Mouse (Mus musculus) midbrain, postnatal 0 days (tissue): Measurements from ENCODE around the gene Plxna1. TPM values are rescaled to one million over a fixed set of nuclear protein-coding genes. Genes with fewer than 3 reads are reported as not detected.

Experiments used
- ATAC-seq: fragments of 200-750 bp; cut with Nextera tagmentation; 2 replicates; pipeline ENCODE4 v1.8.0; 2017; ENCODE audit warnings: moderate number of reproducible peaks, mild to moderate bottlenecking, moderate TSS enrichment, moderate library complexity; ENCODE audit not compliant: low FRiP score
- DNase-seq: peaks from one replicate; pipeline ENCODE4 v3.0.0-alpha.2; 2015; ENCODE audit warnings: low spot score
- H3K27ac ChIP-seq: fragments of 300-500 bp; sonication (generic); 2 replicates; pipeline ENCODE4 v1.5.1; 2014; ENCODE audit warnings: low read depth, mild to moderate bottlenecking, low read length, mixed read lengths
- H3K27me3 ChIP-seq: fragments of 300-500 bp; sonication (generic); 2 replicates; pipeline ENCODE4 v1.6.1; 2014; ENCODE audit warnings: low read length, control low read depth, mixed read lengths; ENCODE audit not compliant: insufficient read depth
- H3K36me3 ChIP-seq: fragments of 300-500 bp; sonication (generic); 2 replicates; pipeline ENCODE4 v1.6.1; 2014; ENCODE audit warnings: low read length, control low read depth, mixed read lengths; ENCODE audit not compliant: insufficient read depth
- H3K4me1 ChIP-seq: fragments of 300-500 bp; sonication (generic); 2 replicates; pipeline ENCODE4 v1.6.1; 2014; ENCODE audit warnings: mild to moderate bottlenecking, control low read depth, antibody characterized with exemption, low read length, mixed read lengths; ENCODE audit not compliant: insufficient read depth
- H3K4me2 ChIP-seq: fragments of 300-500 bp; sonication (generic); 2 replicates; pipeline ENCODE4 v1.6.1; 2014; ENCODE audit warnings: low read depth, mild to moderate bottlenecking, low read length, mixed read lengths; ENCODE audit not compliant: poor library complexity, severe bottlenecking
- H3K4me3 ChIP-seq: fragments of 300-500 bp; sonication (generic); 2 replicates; pipeline ENCODE4 v1.5.1; 2014; ENCODE audit warnings: low read depth, mild to moderate bottlenecking, low read length, moderate library complexity
- H3K9ac ChIP-seq: fragments of 300-500 bp; sonication (generic); replicated peaks from 2 replicates; pipeline ENCODE4 v1.6.1; 2014; ENCODE audit warnings: mild to moderate bottlenecking, low read length, moderate library complexity, mixed read lengths; ENCODE audit not compliant: poor library complexity, severe bottlenecking
- H3K9me3 ChIP-seq: fragments of 300-500 bp; sonication (generic); 2 replicates; pipeline ENCODE4 v1.6.1; 2016; ENCODE audit warnings: low read length, control low read depth
- CTCF ChIP-seq: IDR thresholded peaks from 2 replicates; pipeline ENCODE4 v1.5.1; 2016; ENCODE audit warnings: antibody characterized with exemption, mild to moderate bottlenecking
- WGBS: fragments of 180-500 bp; shearing (Covaris S2); extraction: QIAGEN DNeasy Blood & Tissue Kit; methylation state at CpG from one replicate; pipeline ENCODE4 v1.1.7; 2014; 5-methylcytosine and 5-hydroxymethylcytosine counted together
- polyA plus RNA-seq: library from polyadenylated mRNA; unstranded; fragments of >200 nt; fragmentation: Nextera tagmentation; extraction: Ambion mirVana; gene quantifications from 2 replicates; pipeline ENCODE4 v1.2.1, GENCODE M21; 2015
- total RNA-seq: library from RNA; depleted of rRNA; stranded (reverse); fragments of >200 nt; gene quantifications from 2 replicates; pipeline ENCODE4 v1.2.3, GENCODE M21; 2014

The Plxna1 gene
- total and polyA plus RNA-seq, 2 experiments from 2014 or later, result 50.1 to 234 TPM

DNA sequence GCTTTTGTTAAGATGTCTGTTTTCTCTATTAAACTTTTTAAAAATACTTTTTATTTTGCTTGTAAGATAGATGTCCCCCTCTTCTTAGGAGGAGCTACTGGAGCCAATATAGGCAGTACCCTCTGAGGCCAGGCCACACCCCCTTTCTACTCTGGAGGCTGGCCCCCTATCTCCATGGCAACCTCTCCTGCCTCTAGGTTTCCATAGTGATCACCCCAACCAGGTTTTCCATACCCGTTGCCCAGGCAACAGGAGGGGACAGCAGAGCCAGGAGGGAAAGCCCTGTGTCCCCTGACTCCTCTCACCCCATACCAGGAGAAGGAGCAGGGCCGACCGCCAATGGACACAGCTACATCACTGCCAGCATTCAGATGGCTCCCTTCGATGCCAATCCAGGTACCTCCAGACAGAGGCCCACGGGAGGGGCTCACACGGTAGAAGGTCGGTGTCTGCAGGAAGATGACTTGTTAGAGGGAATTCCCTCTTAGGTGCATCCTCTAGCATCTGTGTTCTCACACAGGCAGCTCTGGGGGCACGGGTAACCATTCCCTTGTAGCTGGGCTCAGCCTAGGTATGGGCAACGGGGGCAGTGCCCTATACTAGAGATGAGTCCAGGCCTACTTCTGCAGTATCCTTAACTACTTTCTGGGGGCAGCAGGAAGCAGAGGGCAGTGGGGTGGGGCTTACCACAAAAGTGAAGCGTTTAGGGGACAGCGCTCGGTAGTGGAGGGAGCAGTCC lies 28.3 kb downstream of the Plxna1 start:
- H3K9me3 ChIP-seq, result no peaks in the 10 kb centered on the region
- 0 out of 2 replicates have a peak overlapping the region, but pooled peaks have one; percentile 13 for H3K9ac ChIP-seq
- ATAC-seq, result peak; percentile 71
- no peak overlapping the region for H3K4me3 ChIP-seq
- H3K27ac ChIP-seq, result peak overlapping the region; percentile 4
- peak; percentile 88 for DNase-seq
- H3K27me3 ChIP-seq, result no peaks in the 10 kb centered on the region
- no peak overlapping the region for H3K4me2 ChIP-seq
- peaks cover 92% of the 10 kb centered on the region for H3K36me3 ChIP-seq
- H3K4me1 ChIP-seq, result no peaks in the 10 kb centered on the region
- WGBS, result 27% methylated on average over 12 of the region's 12 CpGs
- TF ChIP-seq CTCF, result no peak

DNA sequence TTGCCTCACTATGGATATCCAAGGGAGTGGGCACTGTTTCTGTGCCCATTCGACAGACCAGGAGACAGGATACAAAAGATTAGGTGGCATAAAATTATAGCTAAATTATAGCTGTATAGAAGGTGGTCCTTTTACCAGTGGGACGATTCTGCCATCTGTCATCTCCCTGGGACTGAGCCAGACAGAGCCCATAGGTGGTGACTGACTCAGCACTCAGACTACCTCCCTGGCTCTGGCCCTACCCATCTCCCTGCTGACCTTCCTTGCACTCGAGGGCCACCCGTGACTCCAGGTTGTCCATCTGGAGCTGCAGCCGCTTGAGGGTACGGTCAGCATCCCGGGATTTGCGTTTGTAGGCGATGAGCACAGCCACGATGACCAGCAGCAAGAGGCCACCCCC lies 31.5 kb downstream of the Plxna1 start:
- Histone ChIP-seq H3K4me3 (no peak overlapping the region), H3K36me3 (peaks cover 93% of the 10 kb centered on the region), H3K27ac (no peak overlapping the region), H3K4me1 (no peaks in the 10 kb centered on the region), H3K27me3 (no peaks in the 10 kb centered on the region), H3K9ac (no peak overlapping the region), H3K4me2 (no peak overlapping the region), H3K9me3 (no peaks in the 10 kb centered on the region)
- DNase-seq (no peak), ATAC-seq (no peak)
- WGBS, result 95% methylated on average over 10 of the region's 10 CpGs
- TF ChIP-seq CTCF, result no peak

DNA sequence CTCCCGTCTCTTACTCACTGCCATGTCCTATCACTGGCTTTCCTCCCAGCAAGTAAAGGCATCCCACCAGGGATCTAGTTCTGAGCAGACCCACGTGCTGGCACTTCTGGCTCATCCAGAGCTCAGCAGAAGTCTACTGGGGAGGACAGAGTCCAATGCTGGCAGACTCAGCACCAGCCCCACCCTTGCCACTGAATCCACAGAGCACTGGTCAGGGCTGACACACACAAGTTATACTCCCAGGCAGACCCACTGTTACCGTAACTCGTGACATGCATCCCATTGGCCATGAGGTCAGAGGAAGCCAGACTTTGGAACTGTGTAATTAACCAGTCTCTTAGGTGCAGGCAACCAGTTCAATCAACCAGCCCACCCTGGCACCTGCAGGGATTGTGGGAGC lies 33.8 kb downstream of the Plxna1 start:
- TF ChIP-seq CTCF, result no peak
- ATAC-seq, result no peak
- H3K4me1 ChIP-seq, result no peaks in the 10 kb centered on the region
- WGBS, result 83% methylated on average over 4 of the region's 4 CpGs
- no peak overlapping the region for H3K4me2 ChIP-seq
- H3K9me3 ChIP-seq, result no peaks in the 10 kb centered on the region
- H3K9ac ChIP-seq, result no peak overlapping the region
- H3K4me3 ChIP-seq, result no peak overlapping the region
- no peak for DNase-seq
- no peaks in the 10 kb centered on the region for H3K27me3 ChIP-seq
- H3K27ac ChIP-seq, result no peak overlapping the region
- H3K36me3 ChIP-seq, result peaks cover 89% of the 10 kb centered on the region

DNA sequence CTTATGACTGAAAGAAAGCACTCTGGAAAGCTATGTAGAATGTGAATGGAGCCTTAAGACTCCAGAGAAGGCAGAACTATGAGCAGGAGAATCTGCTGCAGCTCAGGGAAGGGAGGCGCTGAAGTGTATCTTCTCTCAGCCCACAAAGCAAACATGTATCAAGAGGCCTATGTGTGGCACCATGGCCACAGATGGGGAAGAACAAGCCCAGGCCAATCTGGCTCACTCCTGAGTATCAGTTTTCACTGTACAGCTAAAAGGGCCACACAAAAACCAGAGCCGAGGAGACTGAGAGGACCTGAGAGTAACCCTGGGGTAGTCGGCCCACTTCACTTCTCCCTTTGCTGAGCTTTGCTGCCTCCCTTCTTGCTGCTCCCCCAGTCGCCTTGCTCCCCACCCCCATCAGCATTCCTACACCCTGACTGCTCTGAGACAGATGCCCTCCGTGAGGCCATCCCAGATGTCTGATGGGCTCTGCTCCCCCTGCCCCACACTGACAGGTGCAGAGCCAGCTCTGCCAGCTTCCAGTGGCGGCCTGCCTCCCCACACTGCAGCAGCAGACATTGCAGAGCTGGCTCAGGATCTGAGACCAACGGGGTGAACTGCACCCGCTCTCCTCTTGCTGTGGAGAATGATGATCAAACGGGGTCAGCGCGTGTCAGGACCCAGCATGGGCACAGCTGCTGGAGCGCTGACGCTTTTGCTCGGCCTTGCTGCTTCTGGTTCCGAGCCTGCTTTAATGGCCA lies 34.5 kb downstream of the Plxna1 start:
- Histone ChIP-seq H3K27ac (0 out of 2 replicates have a peak overlapping the region, but pooled peaks have one; percentile 26), H3K9me3 (no peaks in the 10 kb centered on the region), H3K27me3 (no peaks in the 10 kb centered on the region), H3K4me2 (no peak overlapping the region), H3K9ac (no peak overlapping the region), H3K36me3 (peaks cover 89% of the 10 kb centered on the region), H3K4me1 (no peaks in the 10 kb centered on the region), H3K4me3 (no peak overlapping the region)
- peak; percentile 44 for DNase-seq
- TF ChIP-seq CTCF, result no peak
- WGBS, result 69% methylated on average over 15 of the region's 15 CpGs
- ATAC-seq, result no peak

DNA sequence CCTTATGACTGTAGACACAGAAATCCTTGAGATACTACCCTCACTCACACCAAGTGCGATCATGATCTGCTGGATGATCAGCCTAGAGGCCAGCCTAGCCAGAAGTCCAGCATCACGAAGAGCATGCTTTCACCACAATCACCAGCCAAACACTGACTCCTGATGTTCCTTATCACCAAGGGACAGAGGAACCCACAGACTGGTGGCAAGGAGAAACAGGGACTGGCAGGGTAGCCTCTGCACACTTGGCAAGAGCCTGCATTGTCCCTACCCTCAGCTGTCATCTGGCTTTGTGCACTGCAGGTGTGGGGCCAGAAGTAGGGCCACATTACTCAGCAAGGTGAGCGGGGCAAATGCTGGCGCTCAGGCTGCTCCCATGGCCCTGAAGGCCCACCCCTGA lies 37.6 kb downstream of the Plxna1 start:
- 95% methylated on average over 4 of the region's 4 CpGs for WGBS
- peaks cover 89% of the 10 kb centered on the region for H3K36me3 ChIP-seq
- H3K4me2 ChIP-seq, result no peak overlapping the region
- no peaks in the 10 kb centered on the region for H3K27me3 ChIP-seq
- ATAC-seq (no peak), DNase-seq (no peak)
- H3K4me1 ChIP-seq, result no peaks in the 10 kb centered on the region
- H3K9me3 ChIP-seq, result no peaks in the 10 kb centered on the region
- no peak for TF ChIP-seq CTCF
- no peak overlapping the region for H3K4me3 ChIP-seq
- H3K27ac ChIP-seq, result no peak overlapping the region
- H3K9ac ChIP-seq, result no peak overlapping the region

DNA sequence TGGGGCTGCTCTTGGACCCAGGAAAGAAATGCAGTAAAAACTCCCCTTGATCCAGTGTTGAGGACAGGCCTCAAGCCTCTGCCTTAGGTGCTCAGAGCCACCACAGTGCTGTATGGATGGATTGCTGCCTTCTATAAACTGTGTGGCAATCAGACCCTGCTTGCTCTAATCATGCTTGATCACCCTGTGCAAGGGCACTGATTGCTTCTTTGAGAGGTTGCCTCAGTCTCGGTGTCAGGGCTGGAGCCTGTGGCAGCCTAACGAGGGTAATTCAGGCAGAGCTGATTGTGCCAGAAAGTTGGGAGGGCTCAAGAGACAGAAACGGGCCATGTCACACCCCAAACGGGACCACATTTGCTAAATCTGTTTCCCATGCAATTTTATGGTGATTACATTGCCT lies 47.2 kb downstream of the Plxna1 start:
- no peak overlapping the region for H3K4me3 ChIP-seq
- no peak overlapping the region for H3K9ac ChIP-seq
- 50% methylated on average over 4 of the region's 4 CpGs for WGBS
- H3K4me1 ChIP-seq, result no peaks in the 10 kb centered on the region
- H3K36me3 ChIP-seq, result peaks cover 37% of the 10 kb centered on the region
- TF ChIP-seq CTCF, result no peak
- DNase-seq (no peak), ATAC-seq (no peak)
- H3K27me3 ChIP-seq, result no peaks in the 10 kb centered on the region
- no peaks in the 10 kb centered on the region for H3K9me3 ChIP-seq
- H3K27ac ChIP-seq, result peak overlapping the region; percentile 47; the same call in 1 of the 2 replicates
- H3K4me2 ChIP-seq, result no peak overlapping the region
